Mouse (Mus musculus) kidney, adult 2 months (tissue): ENCODE measurements around the gene Borcs7.

Experiments used
- CTCF ChIP-seq: fragments of 200-500 bp; conservative IDR thresholded peaks from 2 replicates; pipeline ENCODE4 v1.5.1; 2011; ENCODE audit warnings: low read depth, mild to moderate bottlenecking, control low read depth, low read length, moderate library complexity, mixed read lengths; ENCODE audit not compliant: insufficient read depth, insufficient read length
- POLR2A ChIP-seq: fragments of 200-500 bp; IDR thresholded peaks from one replicate; pipeline ENCODE4 v1.6.1; 2011; ENCODE audit warnings: low read depth, low read length, control low read depth

- TF ChIP-seq POLR2A = no peak
- no peak for TF ChIP-seq CTCF
These were observed 681 bp downstream of the Borcs7 start for GRCm38 (mm10) chr19:46690387-46690786.
